Mouse (Mus musculus): ENCODE results near the gene Casd1. TPM values are rescaled to one million over a fixed set of nuclear protein-coding genes. Genes with fewer than 3 reads are reported as not detected.
A peak's percentile ranks its signal among the peaks of the same experiment; 100 is the strongest.

Gene Casd1
- total and polyA plus RNA-seq, 3 experiments, result 13.1 to 38.2 (median 30.4) TPM

- no peak overlapping the region for H3K9ac ChIP-seq (ENCODE audit: insufficient read depth, low read depth)
- dilution Hi-C loops (cut with MboI; ENCODE audit: extremely low pct_ligation_motif_present, extremely low pct_unique_long_range_greater_than_20kb, low sequenced_read_pairs) (no loop called here), in situ Hi-C loops (cut with MboI; ENCODE audit: low pct_ligation_motif_present, low pct_unique_long_range_greater_than_20kb, low sequenced_read_pairs) (loop anchor here (25.0 kb wide), 2 partner anchors 448 to 723 kb away; partner anchors contain the start of gene Asb4)
- TF ChIP-seq MAZ (IDR thresholded peaks at IDR 0.05; ENCODE audit: low read depth, low read length) (0 out of 2 replicates have a peak, but pooled peaks have one; percentile 48), BHLHE40 (IDR thresholded peaks at IDR 0.05; ENCODE audit: low read depth, low read length) (peak; percentile 68), MXI1 (IDR thresholded peaks at IDR 0.05; ENCODE audit: low read depth, low read length) (no peak), MAFK (IDR thresholded peaks at IDR 0.05; ENCODE audit: insufficient replicate concordance, low read length) (peak; percentile 88), ZNF384 (IDR thresholded peaks at IDR 0.05; ENCODE audit: low read depth, low read length) (peak; percentile 89), MEF2A (IDR thresholded peaks at IDR 0.05; ENCODE audit: borderline replicate concordance, low read depth, low read length) (peak; percentile 50; the same call in 1 of the 2 replicates), TCF12 (IDR thresholded peaks at IDR 0.05; ENCODE audit: low read depth, low read length) (peak; percentile 80; the same call in 1 of the 2 replicates), IRF4 (IDR thresholded peaks at IDR 0.05; ENCODE audit: low read depth, low read length) (peak; percentile 66; the same call in 1 of the 2 replicates), CTCF (conservative IDR thresholded peaks at IDR 0.05 in 1 of 2, IDR thresholded peaks at IDR 0.05 in 1 of 2; ENCODE audit: low read depth in 2 of 2, low read length in 2 of 2) (no peak), RAD21 (IDR thresholded peaks at IDR 0.05; ENCODE audit: low read depth, low read length) (no peak), RCOR1 (conservative IDR thresholded peaks at IDR 0.05; ENCODE audit: low read depth, low read length) (0 out of 2 replicates have a peak, but pooled peaks have one; percentile 39), EP300 (IDR thresholded peaks at IDR 0.05; ENCODE audit: low read length) (peak; percentile 70; the same call in 1 of the 2 replicates), ELF1 (IDR thresholded peaks at IDR 0.05; ENCODE audit: low read depth, low read length) (0 out of 2 replicates have a peak, but pooled peaks have one; percentile 27)
- no peak overlapping the region for H3K4me2 ChIP-seq (ENCODE audit: insufficient read depth, low read depth, poor library complexity, severe bottlenecking)
- DNase-seq (ENCODE audit: extremely low read depth), result peak; percentile 71
- H3K27me3 ChIP-seq (replicated peaks), result peaks cover 15% of the 10 kb centered on the region
- peaks cover 9 to 20% of the 10 kb centered on the region in 2 experiments for H3K4me1 ChIP-seq (ENCODE audit: control insufficient read depth in 1 of 2, insufficient read depth in 2 of 2)
- H3K79me2 ChIP-seq (replicated peaks; ENCODE audit: control insufficient read depth, extremely low read depth, insufficient read depth, poor library complexity, severe bottlenecking), result no peaks in the 10 kb centered on the region
- no peaks in the 10 kb centered on the region for H3K9me3 ChIP-seq (replicated peaks; ENCODE audit: low read length)
- H3K4me3 ChIP-seq (replicated peaks in 1 of 3; ENCODE audit: low read depth in 2 of 3, low read length in 2 of 3, poor library complexity in 1 of 3), result no peak overlapping the region
- H3K36me3 ChIP-seq (replicated peaks in 1 of 2; ENCODE audit: control insufficient read depth in 1 of 2, insufficient read depth in 1 of 2, low read length in 1 of 2), result no peaks in the 10 kb centered on the region
- no peak overlapping the region for H3K27ac ChIP-seq (ENCODE audit: insufficient read depth, low read depth)
These were observed 63.7 kb downstream of the Casd1 start for GRCm38 (mm10) chr6:4664313-4664712.

GRCm38 (mm10) chr6:4665154-4665553, 64.5 kb downstream of the Casd1 start:
- dilution Hi-C loops (cut with MboI; ENCODE audit: extremely low pct_ligation_motif_present, extremely low pct_unique_long_range_greater_than_20kb, low sequenced_read_pairs), result no loop called here
- H3K9ac ChIP-seq (ENCODE audit: insufficient read depth, low read depth), result no peak overlapping the region

More at GRCm38 (mm10) chr6:4665154-4665553, 64.5 kb downstream of the Casd1 start:
- TF ChIP-seq ZC3H11A (IDR thresholded peaks at IDR 0.05; ENCODE audit: low read depth, low read length) (no peak), MXI1 (IDR thresholded peaks at IDR 0.05; ENCODE audit: low read depth, low read length) (no peak), RAD21 (IDR thresholded peaks at IDR 0.05; ENCODE audit: low read depth, low read length) (no peak), POLR2AphosphoS2 (IDR thresholded peaks at IDR 0.05; ENCODE audit: low read depth, low read length) (no peak), JUND (conservative IDR thresholded peaks at IDR 0.05; ENCODE audit: low read depth, low read length) (no peak), ZNF384 (IDR thresholded peaks at IDR 0.05; ENCODE audit: low read depth, low read length) (peak; percentile 64; the same call in 1 of the 2 replicates), RCOR1 (conservative IDR thresholded peaks at IDR 0.05; ENCODE audit: low read depth, low read length) (no peak)
- no peaks in the 10 kb centered on the region for H3K79me2 ChIP-seq (replicated peaks; ENCODE audit: control insufficient read depth, extremely low read depth, insufficient read depth, poor library complexity, severe bottlenecking)
- H3K9me3 ChIP-seq (replicated peaks; ENCODE audit: low read length), result no peaks in the 10 kb centered on the region
- no peak overlapping the region for H3K4me2 ChIP-seq (ENCODE audit: insufficient read depth, low read depth, poor library complexity, severe bottlenecking)
- peaks cover 15% of the 10 kb centered on the region for H3K27me3 ChIP-seq (replicated peaks)
- H3K4me3 ChIP-seq (replicated peaks in 1 of 3; ENCODE audit: low read depth in 2 of 3, low read length in 2 of 3, poor library complexity in 1 of 3), result no peak overlapping the region
- DNase-seq (ENCODE audit: extremely low read depth), result no peak
- no peak overlapping the region for H3K27ac ChIP-seq (ENCODE audit: insufficient read depth, low read depth)
- H3K36me3 ChIP-seq (replicated peaks in 1 of 2; ENCODE audit: control insufficient read depth in 1 of 2, insufficient read depth in 1 of 2, low read length in 1 of 2), result no peaks in the 10 kb centered on the region
- in situ Hi-C loops (cut with MboI; ENCODE audit: low pct_ligation_motif_present, low pct_unique_long_range_greater_than_20kb, low sequenced_read_pairs), result loop anchor here (25.0 kb wide), 2 partner anchors 447 to 722 kb away; partner anchors contain the start of gene Asb4
- peaks cover 9 to 20% of the 10 kb centered on the region in 2 experiments for H3K4me1 ChIP-seq (ENCODE audit: control insufficient read depth in 1 of 2, insufficient read depth in 2 of 2)
